Mouse (Mus musculus) kidney, postnatal 4 days (tissue): ENCODE data around the gene L1td1.

Source experiments
- DNase-seq, 2 experiments: peaks; one replicate each; pipeline ENCODE4 v3.0.0; 2021; ENCODE audit warnings: mixed read lengths in 2 of 2

L1td1 gene

DNA sequence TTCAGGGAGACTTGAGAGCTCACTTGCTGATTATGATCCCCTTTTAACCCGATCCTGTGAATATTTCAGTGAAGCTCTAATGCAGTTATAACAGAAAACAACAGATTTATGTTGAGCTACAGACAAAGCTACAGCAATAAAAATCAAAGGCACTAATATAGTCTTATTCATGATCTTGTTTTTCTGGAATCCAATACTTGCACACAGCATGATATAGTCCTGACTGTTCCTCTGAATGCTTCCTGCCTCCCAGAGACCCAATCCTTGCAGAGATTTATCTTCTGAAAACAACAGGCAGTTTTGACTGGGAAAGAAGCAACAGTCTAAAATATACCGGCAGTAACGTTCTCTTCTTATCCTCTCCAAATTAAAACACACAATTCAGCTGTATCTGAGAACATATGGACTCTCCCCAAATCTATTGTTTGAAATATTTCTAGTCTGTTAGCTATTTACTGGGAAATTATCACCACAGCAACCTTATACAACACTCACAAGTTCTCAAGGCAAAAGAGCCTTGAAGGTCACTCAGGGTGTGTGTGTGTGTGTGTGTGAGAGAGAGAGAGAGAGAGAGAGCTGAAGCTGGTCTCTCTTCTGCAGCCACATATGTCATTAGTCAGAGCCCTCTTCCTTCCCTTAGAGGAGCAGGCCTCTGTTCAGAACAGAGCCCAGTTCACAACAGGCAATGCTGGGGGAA, 16.8 kb downstream of the L1td1 start:
- no peak for DNase-seq

DNA sequence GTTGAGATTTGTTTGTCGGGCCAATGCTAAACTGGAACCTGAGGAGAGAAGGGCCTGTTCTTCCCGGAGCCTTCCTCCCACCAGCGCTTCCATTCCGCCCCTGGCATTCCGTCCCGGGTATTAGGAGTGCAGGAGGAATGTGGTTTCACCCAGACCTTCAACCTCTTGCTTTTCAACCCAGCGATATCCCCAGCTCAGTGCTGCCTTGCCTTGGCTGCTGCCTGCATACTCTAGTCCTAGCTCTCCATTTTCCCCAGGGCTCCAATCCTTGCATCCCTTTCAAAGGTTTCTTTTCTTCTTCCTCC, 17.3 kb downstream of the L1td1 start:
- peak; percentile 50 to 60 for DNase-seq

DNA sequence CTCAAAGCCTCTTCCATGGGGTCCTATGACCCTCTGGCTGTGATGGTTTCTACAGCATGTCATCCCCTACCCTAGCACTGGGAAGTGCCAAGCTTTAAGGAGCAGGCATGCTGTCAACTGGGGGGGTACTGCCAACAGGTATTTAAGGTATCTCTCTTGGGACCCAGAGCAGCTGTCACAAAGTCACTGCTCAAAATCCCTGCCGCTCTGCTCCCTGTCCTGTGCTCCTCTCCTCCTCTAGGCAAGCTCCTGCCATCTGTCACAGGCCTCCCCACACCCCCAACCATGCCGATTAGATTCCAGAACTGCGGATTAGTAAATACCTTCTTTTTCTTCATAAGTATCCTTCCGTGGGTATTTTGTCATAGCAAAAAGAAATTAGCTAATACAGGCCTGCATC, 27.9 kb downstream of the L1td1 start:
- no peak for DNase-seq

DNA sequence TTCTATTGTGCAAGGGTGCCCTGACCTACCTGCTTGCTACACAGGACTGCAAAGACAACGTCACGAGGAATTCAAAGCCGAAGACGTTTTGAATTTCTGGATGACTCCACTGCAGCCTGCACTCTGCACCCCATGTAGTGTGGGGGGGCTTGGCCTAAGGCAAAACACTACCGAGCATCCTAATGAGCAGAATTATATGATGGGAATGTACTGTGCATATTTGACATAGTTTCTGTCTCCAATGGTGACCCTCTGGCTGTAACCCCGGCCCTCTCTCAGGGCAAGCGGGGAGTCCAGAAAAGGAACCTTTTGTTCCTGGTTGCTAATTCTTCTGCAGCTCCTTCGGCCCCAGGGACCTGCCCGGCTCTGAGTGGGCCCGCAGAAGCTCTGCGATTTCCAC, 29.6 kb downstream of the L1td1 start:
- no peak for DNase-seq

DNA sequence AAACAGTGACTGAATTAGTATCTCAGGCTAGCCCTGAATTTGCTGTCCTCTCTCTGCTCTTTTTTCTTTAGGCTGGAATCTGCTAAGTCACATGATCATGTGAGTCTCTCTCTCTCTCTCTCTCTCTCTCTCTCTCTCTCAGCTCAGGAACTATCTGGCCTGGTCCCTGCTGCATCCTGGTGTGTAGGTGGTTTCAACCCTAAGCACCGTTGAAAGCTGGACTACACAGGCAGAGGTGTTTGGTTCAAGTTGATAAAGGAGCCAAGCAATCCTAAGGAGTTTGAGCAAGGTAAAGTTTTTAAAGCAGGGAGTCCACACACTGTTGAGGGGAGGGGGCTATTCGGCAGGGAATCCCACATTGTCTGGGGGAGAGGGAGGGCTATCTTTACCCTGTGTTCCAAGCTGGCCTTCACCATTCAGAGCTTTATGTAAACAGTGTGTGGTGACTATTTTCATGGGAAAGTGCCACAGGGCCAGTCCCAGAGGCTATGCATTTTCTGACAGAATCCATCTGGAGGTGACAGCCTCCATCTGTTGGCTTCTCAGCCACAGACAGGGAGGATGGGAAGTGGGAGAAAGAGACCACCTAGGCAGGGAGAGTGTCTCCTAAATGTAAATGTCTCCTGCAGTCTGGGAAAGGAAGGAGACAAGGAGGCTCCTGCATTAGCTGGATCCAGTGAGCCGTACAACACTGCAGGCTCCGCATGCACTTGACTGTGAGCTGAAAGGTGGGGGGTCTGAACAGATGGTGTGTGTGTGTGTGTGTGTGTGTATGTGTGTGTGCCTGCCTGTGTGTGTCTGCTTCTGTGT, 31.7 kb downstream of the L1td1 start:
- DNase-seq, result peak; percentile 59 to 66

DNA sequence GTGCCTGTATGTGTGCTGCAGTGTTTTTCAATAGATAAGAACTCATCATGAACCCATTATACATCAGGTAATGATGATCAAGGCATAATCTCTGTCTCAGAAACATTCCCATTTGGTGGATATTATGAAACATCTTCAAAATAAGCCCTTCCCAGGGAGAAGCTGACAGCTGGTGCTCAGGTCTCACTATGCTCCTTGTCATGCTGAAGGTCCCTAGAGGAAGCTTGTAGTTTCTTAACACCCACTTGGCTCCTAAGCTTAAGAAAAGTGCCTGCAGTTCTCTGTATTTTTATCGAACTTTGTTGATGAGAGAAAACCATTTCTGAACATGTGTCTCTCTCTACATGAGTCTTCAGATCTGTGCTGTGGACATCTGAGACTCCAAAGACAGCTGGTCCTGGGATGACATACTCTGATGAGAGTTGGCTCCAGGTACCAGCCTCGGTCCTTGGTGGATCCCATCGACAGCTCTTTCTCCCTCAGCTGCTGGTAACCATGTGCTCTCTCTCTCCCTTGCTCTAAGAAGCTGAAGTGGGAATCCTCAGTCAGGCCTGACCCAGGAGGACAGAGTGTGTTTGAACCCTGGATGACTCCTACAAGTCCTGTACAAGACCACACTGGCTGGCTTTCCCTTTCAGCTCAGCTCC, 32.5 kb downstream of the L1td1 start:
- DNase-seq, result no peak

DNA sequence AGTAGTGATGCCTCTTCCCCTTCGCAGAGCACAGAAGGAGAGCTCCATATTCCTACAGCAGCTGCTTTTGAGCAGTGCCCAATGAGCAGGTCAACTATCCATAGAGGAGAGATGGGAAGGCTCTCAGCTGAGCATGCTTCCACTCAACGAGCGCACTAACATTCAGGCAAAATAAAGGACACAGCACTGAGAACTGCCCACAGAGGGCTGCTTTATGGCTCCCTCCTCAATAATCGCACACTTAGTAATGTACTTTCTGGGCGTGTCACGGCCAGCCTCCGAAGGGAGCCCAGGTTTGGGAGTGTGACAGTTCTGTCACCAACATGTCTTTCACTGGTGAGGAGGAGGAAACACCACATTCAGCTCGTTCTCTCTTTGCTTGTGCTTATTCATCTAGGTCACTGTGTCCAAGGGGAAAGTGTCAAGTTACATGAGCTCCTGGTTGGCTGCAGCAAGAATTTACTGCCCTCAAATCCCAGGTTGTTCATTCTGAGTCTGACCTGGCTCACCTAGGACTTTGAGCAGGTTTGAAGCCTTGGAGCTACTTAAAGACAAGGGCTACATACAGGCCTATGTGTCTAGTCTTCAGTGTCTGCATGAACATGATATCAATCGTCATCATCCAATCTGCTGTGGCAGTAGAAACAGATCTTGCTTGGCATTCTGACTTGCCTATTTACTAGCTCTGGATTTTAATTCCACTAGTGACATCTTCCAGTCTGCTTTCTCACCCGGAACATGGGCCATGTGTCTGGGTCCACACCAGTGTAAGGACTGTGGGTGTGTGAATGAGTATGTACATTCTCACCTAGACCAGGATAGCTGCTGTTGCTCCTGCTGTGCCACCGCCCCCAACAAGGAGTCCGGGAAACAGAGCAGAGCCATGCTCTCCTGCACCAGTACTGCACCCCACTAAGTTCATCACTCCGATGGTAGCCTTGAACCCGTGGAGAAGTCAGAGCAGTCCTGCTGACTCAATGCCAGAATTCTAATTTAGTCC, 40.9 kb downstream of the L1td1 start:
- DNase-seq, result no peak

DNA sequence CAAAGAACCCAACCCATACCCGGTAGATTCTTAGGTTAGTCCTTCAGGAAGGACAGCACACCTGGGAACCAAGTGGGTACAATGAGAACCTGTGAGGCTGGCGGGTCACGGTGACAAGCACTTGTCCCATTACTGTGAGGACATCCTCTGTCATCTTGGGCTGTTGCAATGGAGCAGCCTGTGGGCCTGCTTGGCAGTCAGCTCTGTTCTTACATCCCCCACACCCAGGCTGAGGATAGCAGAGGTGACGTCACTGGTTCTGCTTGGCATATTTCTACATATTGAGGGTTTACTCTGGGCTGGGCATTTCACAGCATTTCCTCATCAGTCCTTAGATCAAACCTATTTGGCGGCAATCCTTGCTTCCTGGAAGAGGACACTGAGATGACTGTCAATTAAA, 47.3 kb downstream of the L1td1 start:
- DNase-seq, result no peak

DNA sequence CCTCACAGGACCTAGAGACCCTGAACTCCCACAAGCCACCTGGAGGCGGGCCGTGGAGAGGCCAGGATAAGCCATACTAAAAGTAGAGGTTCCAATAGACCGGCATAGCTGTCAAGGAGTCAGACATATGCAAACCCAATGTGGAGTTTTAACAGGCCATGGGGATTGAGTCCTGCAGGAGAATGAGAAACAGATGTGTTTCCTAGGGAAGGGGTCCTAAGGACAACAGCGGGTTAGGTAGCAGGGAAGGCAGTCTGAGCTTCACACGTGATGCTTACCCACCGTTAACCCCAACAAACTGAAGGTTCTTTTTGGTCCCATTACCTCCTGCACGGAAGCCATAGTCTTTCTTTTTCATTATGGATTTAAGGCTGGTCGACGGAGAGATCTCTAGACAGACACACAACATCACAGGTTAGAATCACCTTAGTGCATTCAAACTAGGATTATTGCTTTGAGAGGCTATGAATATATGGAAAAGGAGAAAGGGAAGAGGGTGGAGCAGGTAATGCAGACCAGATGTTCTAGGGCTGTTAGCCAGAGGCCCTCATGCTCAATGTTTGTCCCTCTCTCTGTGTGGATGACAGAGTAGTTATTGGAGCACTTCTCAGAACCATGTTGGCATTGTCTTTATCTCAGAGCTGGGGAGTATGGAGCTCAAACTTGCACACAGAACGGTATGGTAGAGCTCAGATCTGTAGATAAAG, 50.3 kb downstream of the L1td1 start:
- no peak for DNase-seq

DNA sequence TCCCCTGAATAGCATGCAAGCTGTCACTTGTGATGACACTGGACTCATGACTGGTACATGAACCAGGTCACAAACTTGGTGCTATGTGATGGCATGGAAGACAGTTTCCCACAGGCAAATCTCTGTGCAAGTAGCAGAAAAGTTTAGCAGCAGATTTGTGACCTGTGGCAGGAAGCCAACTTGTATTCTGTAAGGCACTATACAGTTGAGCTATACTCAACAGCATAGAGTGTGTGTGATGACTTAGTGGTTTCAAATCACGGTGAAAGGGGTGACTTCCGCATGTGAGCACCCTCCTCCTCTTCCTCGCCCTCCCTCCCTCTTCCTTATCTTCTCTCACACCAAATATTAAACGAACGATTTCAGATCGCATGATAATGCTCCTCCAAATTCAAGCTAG, 50.9 kb downstream of the L1td1 start:
- DNase-seq, result no peak

DNA sequence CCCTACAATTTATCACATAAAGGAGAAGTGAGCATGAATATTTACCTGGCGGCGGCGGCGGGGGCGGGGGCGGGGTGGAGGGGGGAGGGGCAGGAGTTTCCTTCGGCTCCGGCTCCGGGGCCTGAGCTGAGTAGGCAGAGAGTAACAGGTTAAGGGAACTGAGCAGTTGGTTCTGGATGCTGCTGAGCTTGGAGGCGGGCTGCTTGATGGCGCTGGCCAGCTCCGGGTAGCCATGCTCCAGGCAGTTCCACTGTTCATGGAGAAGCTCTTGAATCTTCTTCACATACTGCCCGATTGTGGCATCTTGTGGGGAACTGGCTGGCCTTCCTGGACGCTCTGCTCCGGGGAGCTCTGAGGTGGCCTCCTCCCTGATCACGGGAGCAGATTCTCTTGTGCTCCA, 51.7 kb downstream of the L1td1 start:
- no peak for DNase-seq

DNA sequence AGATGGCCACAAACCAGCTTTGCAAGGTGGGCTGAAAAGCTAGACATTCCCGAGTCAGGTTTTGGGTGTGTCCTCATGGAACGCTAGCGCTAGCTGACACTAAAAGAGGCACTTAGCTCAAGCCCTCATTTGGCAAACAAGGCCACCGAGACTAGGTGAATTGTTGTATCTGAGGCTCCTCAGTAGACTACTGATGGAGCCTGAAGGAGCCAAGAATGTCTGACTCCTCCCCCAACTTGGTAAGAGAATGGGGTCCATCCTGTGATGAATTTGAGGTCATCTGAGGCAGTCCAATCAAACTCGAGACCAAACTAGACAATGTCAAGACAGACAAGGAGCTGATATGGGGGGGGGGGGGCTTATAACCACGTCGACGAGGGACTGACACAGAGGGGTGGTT, 59.3 kb downstream of the L1td1 start:
- no peak for DNase-seq

DNA sequence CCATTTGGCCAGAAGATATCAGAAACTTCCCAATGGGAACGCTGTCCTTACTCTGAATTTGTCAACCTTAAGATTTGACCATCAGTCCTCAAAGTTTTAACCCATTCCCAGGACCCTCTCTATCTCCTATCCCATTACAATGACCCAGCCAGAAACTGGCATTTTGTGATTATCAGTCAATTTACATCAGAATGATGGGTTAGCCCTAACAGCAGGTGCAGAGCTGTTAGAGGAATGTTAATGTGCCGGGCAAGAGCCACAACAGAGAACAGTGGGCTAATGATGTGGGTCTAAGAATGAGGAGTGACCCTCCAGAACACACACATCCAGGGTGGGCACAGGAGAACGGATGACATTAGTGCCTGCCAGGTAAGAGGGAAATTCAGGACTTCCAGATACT, 59.7 kb downstream of the L1td1 start:
- DNase-seq, result no peak
